Mouse (Mus musculus) embryonic fibroblast, embryonic 13.5 days (primary cell): ENCODE measurements around the gene Iba57. TPM values are rescaled to one million over a fixed set of nuclear protein-coding genes. Genes with fewer than 3 reads are reported as not detected.

Experiments used
- H3K27ac ChIP-seq: 2 replicates; pipeline ENCODE4 v1.5.1; 2012; ENCODE audit warnings: low read length, control low read depth, inconsistent platforms; ENCODE audit not compliant: insufficient read depth
- H3K4me1 ChIP-seq: 2 replicates; pipeline ENCODE4 v1.6.1; 2011; ENCODE audit warnings: low read length; ENCODE audit not compliant: control insufficient read depth, insufficient read depth
- H3K4me3 ChIP-seq: 2 replicates; pipeline ENCODE4 v1.5.1; 2011; ENCODE audit warnings: mild to moderate bottlenecking, control low read depth, low read length; ENCODE audit not compliant: insufficient read depth
- CTCF ChIP-seq: IDR thresholded peaks from 2 replicates; pipeline ENCODE4 v1.5.1; 2011; ENCODE audit warnings: mild to moderate bottlenecking, control low read depth, low read length, moderate library complexity, borderline replicate concordance; ENCODE audit not compliant: insufficient read depth
- POLR2A ChIP-seq: IDR thresholded peaks from 2 replicates; pipeline ENCODE4 v1.6.1; 2011; ENCODE audit warnings: low read depth, mild to moderate bottlenecking, control low read depth, low read length, moderate library complexity
- polyA plus RNA-seq: library from polyadenylated mRNA; stranded (reverse); fragments of >200 nt; gene quantifications from 2 replicates; pipeline ENCODE4 v1.2.4, GENCODE M21; 2011; ENCODE audit warnings: low read depth; ENCODE audit not compliant: missing spikeins, insufficient read length

The Iba57 gene
- polyA plus RNA-seq, 1 experiment: 2.4 TPM

DNA sequence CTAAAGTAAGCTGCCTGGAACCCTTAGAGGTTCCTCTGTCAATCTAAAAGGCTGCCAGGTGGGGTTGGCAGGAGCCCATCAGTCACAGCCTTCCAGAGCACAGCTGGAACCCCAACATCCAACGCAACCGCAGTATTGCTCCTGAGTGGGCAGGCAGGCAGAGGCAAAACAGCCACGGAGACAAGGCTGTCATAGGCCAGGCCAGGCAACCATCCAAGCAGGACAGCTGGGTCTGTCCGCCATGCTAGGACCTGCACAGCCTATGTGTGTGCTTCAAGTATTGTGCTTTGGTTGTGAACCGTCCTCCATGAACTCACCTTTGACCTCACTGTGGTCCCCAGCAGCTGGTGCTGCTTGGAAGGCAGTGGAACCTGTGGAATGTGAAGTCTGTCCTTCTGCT, 7.6 kb downstream of the Iba57 start:
- Histone ChIP-seq H3K27ac (no peak overlapping the region), H3K4me1 (no peaks in the 10 kb centered on the region), H3K4me3 (no peak overlapping the region)
- TF ChIP-seq POLR2A (no peak), CTCF (no peak)

DNA sequence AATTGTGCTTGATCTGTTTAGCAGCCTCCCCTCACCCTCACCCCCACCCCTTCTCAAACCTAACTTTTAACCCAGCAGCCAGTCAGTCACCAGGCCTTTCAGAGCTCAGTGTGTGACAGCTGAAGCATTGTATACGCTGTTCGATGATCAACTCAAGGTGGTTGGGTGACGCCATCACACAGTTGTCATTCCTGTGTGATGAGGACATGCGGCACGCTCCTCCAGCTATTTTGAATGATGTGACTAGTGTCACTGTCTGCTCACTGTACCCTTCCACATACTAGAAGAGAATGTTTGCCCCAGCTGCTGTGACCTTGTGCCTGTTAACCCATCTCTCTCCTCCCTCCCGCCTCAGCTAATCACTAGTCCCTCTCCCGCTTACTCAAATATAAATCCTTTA, 9.3 kb downstream of the Iba57 start:
- TF ChIP-seq CTCF: no peak
- TF ChIP-seq POLR2A: no peak
- no peak overlapping the region for H3K4me3 ChIP-seq
- no peak overlapping the region for H3K27ac ChIP-seq

DNA sequence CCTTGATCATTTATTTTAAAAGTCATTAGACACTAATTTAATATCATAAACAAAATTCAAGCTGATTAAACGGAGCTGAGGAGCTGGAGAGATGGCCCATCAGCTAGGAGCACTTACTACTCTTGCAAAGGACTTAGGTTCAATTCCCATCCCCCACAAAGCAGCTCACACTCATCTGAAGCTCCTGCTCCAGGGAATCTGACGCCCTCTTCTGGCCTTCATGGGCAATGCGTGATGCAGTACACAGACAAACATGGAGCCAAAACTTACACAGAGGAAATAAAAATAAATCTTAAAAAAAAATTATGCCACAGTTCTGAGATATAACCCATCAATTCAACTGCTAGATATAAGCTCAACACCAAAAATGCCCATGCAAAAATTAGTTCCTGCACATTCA, 11.8 kb downstream of the Iba57 start:
- H3K4me1 ChIP-seq: no peaks in the 10 kb centered on the region
- no peak overlapping the region for H3K27ac ChIP-seq
- TF ChIP-seq CTCF: no peak
- TF ChIP-seq POLR2A: no peak
- H3K4me3 ChIP-seq: no peak overlapping the region

More for the DNA sequence above, 9.3 kb downstream of the Iba57 start:
- no peaks in the 10 kb centered on the region for H3K4me1 ChIP-seq

DNA sequence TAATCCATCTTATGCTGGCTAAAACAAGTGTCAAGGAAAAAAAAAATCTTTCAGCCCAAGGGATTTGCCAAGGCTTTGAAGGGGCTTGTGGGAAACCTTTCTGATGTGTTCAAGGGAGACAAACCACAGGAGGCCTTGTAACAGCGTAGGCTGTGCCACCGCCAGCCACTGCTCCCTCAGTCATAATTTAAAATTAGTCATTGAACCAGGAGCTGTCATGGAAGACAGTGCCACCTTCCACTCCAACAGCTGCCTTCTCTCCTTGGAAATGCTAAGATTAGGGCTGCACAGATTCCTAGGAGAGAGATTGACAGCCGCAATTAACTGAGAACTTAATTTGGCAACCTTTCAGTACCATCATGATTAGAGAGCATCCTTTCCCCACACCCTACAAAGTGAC, 14.2 kb downstream of the Iba57 start:
- Histone ChIP-seq H3K27ac (no peak overlapping the region), H3K4me3 (no peak overlapping the region), H3K4me1 (no peaks in the 10 kb centered on the region)
- TF ChIP-seq CTCF: no peak
- no peak for TF ChIP-seq POLR2A

DNA sequence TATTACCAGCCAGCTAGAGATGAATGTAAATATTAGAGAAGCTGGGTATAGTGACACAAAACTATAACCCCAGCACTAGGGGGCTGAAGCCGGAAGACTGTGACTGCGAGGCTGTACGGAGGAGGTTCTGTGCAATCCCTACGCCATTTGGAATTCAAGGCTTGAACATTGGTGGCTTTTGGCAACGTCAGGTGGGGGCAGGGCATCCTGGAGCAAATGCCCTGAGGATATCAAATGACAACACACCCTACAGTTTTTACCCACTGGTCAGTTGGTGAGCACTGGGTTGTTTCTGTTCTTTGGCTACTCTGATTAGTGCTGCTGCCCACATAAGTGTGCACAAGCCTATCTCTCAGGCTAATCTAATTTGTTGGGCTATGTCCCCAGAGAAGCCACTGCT, 20.6 kb downstream of the Iba57 start:
- no peak overlapping the region for H3K27ac ChIP-seq
- TF ChIP-seq POLR2A: no peak
- TF ChIP-seq CTCF: no peak
- H3K4me3 ChIP-seq: no peak overlapping the region
- no peaks in the 10 kb centered on the region for H3K4me1 ChIP-seq

DNA sequence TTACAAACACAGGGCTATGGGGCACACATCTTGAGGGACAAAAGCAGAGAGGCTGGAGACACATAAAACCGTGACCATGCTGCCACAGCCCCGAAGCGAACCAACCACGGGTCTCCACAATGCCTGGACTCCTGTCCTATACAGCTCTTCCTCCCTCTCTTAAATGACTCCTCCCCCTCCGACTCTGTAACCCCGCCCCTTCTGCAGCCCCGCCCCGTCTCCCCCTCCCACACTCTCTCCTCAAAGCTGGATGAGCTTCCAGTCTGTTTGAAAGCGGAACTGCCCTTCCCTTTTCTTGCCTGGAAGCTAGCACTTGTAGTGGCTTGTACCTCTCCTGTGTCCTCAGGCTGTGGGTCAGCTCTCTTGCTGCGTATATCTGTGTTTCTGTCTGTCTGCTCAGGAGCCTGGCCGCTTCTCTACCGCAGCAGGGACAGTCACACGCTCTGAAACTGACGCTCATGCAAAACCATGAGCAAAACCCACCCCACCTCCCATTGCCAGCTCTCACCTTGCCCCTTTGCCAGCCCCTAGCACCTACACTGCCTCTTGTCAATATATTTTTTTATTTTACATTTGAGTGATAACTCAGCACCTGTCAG, 21.7 kb downstream of the Iba57 start:
- Histone ChIP-seq H3K4me1 (no peaks in the 10 kb centered on the region), H3K27ac (no peak overlapping the region), H3K4me3 (no peak overlapping the region)
- TF ChIP-seq POLR2A (no peak), CTCF (no peak)

DNA sequence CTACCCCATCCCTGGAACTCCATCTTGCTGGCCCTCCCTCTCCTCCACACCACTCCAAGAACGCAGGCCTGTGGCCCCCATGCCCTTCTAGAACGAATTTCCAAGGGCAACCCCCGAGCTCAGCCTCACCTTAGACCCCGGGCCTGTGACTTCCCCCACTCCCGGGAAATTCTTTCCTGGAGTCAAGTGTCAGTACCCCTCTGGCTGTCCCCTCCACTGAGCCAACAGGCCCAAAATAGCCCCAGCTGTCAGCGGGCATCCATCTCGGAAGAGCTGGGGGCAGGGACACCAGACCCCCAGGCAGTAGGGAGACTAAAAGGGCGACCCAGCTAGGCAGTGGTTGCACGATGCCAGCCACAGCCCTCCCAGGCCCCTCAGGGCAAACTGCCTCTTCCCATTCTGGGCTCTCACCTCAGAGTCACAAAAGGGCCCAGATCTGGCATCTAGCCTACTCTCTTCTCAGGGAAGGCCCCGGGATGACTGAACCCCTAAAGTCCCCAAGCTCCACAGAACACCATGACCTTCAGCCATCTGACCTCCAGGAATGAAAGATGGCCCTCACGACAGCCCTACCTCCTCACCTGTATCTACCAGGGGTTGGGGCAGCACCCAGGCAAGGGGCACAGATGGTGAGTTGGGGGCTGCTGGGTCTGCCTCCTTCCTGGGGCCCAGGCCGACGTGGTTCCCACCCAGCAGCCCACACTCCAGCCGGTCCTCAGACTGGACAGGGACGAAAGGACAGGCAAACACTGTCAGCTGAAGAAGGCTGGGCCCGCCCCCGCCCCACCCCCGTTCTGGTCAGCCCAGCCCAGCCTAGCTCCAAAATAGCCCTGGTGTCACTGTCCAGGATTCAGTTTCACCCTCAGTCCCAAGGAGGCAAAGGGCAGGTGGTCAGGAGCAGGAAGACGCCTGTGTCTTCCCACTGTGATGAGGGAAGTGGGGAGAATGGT, 24.7 kb downstream of the Iba57 start:
- TF ChIP-seq POLR2A (no peak), CTCF (no peak)
- H3K4me3 ChIP-seq: no peak overlapping the region
- no peaks in the 10 kb centered on the region for H3K4me1 ChIP-seq

DNA sequence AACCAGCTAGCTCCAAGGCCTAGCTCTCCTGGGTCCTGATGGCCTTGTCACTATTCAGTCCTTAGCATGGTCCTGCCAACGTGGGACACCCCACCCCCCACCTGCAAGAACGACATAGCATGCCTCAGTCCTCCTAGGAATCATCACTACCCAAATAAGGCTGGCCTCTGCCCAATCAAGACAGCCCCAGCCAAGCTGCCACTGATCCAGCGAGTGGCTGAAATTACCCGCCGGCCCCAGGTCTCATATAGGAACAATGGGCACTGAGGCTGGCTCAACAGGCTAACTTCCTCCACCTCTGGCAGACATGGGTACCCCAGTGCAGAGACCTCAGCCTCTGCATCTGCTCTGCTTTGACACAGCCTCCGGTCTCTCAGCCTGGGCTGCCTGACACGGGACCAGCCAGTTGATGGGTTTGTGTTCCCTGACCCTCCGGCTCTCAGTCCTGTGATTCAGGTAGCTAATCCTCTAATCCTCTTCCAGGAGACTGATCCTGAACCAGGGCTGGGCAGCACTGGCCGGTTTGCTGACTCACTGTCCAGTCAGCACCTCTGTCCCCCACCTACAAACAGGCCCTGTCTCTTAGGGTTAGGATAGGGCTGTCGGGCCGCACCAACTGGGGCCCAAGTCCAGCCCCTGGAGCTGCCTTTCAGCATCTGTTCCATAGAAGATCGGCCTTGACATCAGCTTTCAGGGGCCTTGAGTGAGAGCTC, 26.4 kb downstream of the Iba57 start:
- no peak overlapping the region for H3K27ac ChIP-seq
- H3K4me3 ChIP-seq: no peak overlapping the region
- TF ChIP-seq POLR2A (no peak), CTCF (no peak)

More for the DNA sequence above, 24.7 kb downstream of the Iba57 start:
- no peak overlapping the region for H3K27ac ChIP-seq

DNA sequence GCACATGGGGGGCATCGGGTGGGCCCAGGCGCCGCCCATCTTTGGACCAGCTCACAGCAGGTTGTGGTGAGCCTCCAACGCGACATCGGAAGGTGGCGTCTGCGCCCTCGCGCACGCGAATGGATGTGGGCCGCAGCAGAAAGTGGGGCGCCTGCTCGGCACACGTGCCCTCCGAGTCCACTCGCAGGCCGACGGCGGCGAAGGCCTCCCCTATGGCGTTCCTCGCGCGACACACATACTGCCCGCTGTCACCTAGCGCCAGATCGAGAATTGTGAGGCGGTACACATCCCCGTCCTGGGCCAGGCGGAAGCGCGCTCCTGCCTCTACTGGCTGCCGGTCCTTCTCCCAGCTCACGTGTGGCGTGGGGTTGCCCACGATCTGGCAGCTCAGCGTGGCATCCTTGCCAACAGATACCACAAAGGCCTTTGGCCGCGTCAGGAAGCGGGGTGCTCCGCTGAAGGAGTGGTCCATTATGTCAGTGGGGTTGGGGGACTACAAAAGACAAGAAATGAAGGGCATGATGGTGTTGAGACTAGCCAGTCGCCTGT, 27.6 kb downstream of the Iba57 start, which contains the start of gene Obscn:
Obscn (minus strand) TSS at position 499 of the 549 bp plus-strand sequence.
- Histone ChIP-seq H3K4me1 (no peaks in the 10 kb centered on the region), H3K4me3 (no peak within 1 kb of the TSS), H3K27ac (no peak within 1 kb of the TSS)
- no peak for TF ChIP-seq POLR2A
- TF ChIP-seq CTCF: no peak

More for the DNA sequence above, 26.4 kb downstream of the Iba57 start:
- H3K4me1 ChIP-seq: no peaks in the 10 kb centered on the region
